Mouse (Mus musculus) lung, embryonic 16.5 days (tissue): ENCODE data around the gene Hoxc8. TPM values are rescaled to one million over a fixed set of nuclear protein-coding genes. Genes with fewer than 3 reads are reported as not detected.
A peak's percentile ranks its signal among the peaks of the same experiment; 100 is the strongest.

Experiments used
- ATAC-seq: fragments of 200-750 bp; cut with Nextera tagmentation; 2 replicates; pipeline ENCODE4 v1.8.0; 2017; ENCODE audit warnings: low read depth, mild to moderate bottlenecking, moderate library complexity
- H3K27ac ChIP-seq: fragments of 300-500 bp; sonication (generic); 2 replicates; pipeline ENCODE4 v1.5.1; 2014; ENCODE audit warnings: mild to moderate bottlenecking, control low read depth, low read length
- H3K27me3 ChIP-seq: fragments of 300-500 bp; sonication (generic); 2 replicates; pipeline ENCODE4 v1.6.1; 2014; ENCODE audit warnings: low read depth, low read length, mixed read lengths; ENCODE audit not compliant: control insufficient read depth, insufficient read depth
- H3K36me3 ChIP-seq: fragments of 300-500 bp; sonication (generic); 2 replicates; pipeline ENCODE4 v1.6.1; 2014; ENCODE audit warnings: low read length; ENCODE audit not compliant: control insufficient read depth, insufficient read depth
- H3K4me1 ChIP-seq: fragments of 300-500 bp; sonication (generic); replicated peaks from 2 replicates; pipeline ENCODE4 v1.6.1; 2014; ENCODE audit warnings: low read length, mixed read lengths; ENCODE audit not compliant: control insufficient read depth, insufficient read depth
- H3K4me2 ChIP-seq: fragments of 300-500 bp; sonication (generic); 2 replicates; pipeline ENCODE4 v1.6.1; 2014; ENCODE audit warnings: low read depth, low read length, control low read depth
- H3K4me3 ChIP-seq: fragments of 300-500 bp; sonication (generic); 2 replicates; pipeline ENCODE4 v1.5.1; 2014; ENCODE audit warnings: mild to moderate bottlenecking, low read length, control low read depth
- H3K9ac ChIP-seq: fragments of 300-500 bp; sonication (generic); 2 replicates; pipeline ENCODE4 v1.6.1; 2014; ENCODE audit warnings: low read length, control low read depth
- H3K9me3 ChIP-seq: fragments of 300-500 bp; sonication (generic); 2 replicates; pipeline ENCODE4 v1.6.1; 2016; ENCODE audit warnings: low read length; ENCODE audit not compliant: control insufficient read depth
- WGBS: fragments of 180-500 bp; shearing (Covaris S2); extraction: QIAGEN DNeasy Blood & Tissue Kit; methylation state at CpG from one replicate; pipeline ENCODE4 v1.1.7; 2014; 5-methylcytosine and 5-hydroxymethylcytosine counted together
- microRNA counts: library from miRNA; unstranded; fragments of <30 nt; microRNA quantifications from one replicate; lab custom pipeline; 2016
- microRNA-seq: library from miRNA; unstranded; fragments of <30 nt; microRNA quantifications from one replicate; pipeline ENCODE4, GENCODE M21; 2016
- polyA plus RNA-seq: library from polyadenylated mRNA; unstranded; fragments of >200 nt; fragmentation: Nextera tagmentation; extraction: Ambion mirVana; gene quantifications from 2 replicates; pipeline ENCODE4 v1.2.1, GENCODE M21; 2015

Gene Hoxc8
- polyA plus RNA-seq, 1 experiment from 2014 or later, result 0.10 TPM

- WGBS, result 40% methylated on average over 5 of the region's 5 CpGs
- no peak for ATAC-seq
- no peaks in the 10 kb centered on the region for H3K9me3 ChIP-seq
- no peak overlapping the region for H3K4me3 ChIP-seq
- peaks cover 78% of the 10 kb centered on the region for H3K27me3 ChIP-seq
- H3K36me3 ChIP-seq, result no peaks in the 10 kb centered on the region
- H3K4me2 ChIP-seq, result no peak overlapping the region
- no peak overlapping the region for H3K9ac ChIP-seq
- H3K4me1 ChIP-seq, result peaks cover 3% of the 10 kb centered on the region; the same call in 1 of the 2 replicates
- H3K27ac ChIP-seq, result no peak overlapping the region
Measured at GRCm38 (mm10) chr15:103041613-103042012, 51.2 kb downstream of the Hoxc8 start.

DNA sequence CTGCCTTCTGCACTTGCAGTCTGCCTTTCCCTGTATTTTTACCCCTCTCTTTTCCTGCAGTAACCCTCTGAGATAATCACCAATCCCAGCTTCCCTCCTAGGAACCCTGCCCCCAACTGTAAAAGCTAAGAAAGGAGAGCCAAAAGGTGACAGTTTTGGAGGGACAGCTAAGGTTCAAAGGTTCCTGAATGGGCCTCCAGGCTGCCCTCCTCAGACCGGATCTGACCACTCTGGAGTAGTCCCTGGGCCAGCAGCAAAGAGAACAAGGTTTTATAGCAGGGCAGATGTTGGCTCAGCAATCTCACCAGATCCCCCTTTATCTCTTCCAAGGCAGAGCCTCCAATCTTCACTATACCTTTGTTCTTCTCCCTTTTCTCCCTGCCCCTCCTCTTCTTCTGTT, 51.8 kb downstream of the Hoxc8 start:
- Histone ChIP-seq H3K4me2 (no peak overlapping the region), H3K9ac (no peak overlapping the region), H3K27me3 (peaks cover 73% of the 10 kb centered on the region), H3K9me3 (no peaks in the 10 kb centered on the region), H3K36me3 (no peaks in the 10 kb centered on the region), H3K4me3 (no peak overlapping the region), H3K27ac (no peak overlapping the region), H3K4me1 (peaks cover 3% of the 10 kb centered on the region; the same call in 1 of the 2 replicates)
- WGBS, result 14% methylated on average over 1 of the region's 1 CpGs
- no peak for ATAC-seq

MicroRNAs encoded within 50 kb of the gene (microRNA counts, 519-probe panel; counts per million panel counts)
- microRNA mmu-miR-615-3p (lab: Ali Mortazavi, UCI) (not detected), microRNA mmu-miR-615-5p (lab: Ali Mortazavi, UCI) (not detected)

Small RNAs within 50 kb of the gene (microRNA-seq; reads per million reads assigned to microRNA genes)
- gene Mir196a-2, result 37.3 reads per million, percentile 38 among the genes with 10 or more reads in this experiment
- 64.0 reads per million, percentile 45 among the genes with 10 or more reads in this experiment for gene Mir615

Other genes starting within 250 kb of the Hoxc8 start
- not detected in 2 replicates for gene Hoxc13, start 69.5 kb upstream of the Hoxc8 start, polyA plus RNA-seq
- gene Hoxc12, start 53.9 kb upstream of the Hoxc8 start, polyA plus RNA-seq, result not detected in 2 replicates
- gene Hoxc11, start 36.2 kb upstream of the Hoxc8 start, polyA plus RNA-seq, result not detected in 2 replicates
- 0.11 TPM in 1 of 2 replicates, not detected in the other for gene Hoxc10, start 23.8 kb upstream of the Hoxc8 start, polyA plus RNA-seq
- gene Hoxc5, start 23.2 kb upstream of the Hoxc8 start, polyA plus RNA-seq, result 0.31 TPM in 2 replicates
- not detected in 2 replicates for gene Hoxc9, start 14.2 kb upstream of the Hoxc8 start, polyA plus RNA-seq
- 0.36 TPM in 2 replicates for gene Hoxc6, start 7.7 kb downstream of the Hoxc8 start, polyA plus RNA-seq
- 0.93 and 1.4 TPM in 2 replicates for gene Hoxc4, start 28.3 kb downstream of the Hoxc8 start, polyA plus RNA-seq
- gene Smug1, start 176.5 kb downstream of the Hoxc8 start, polyA plus RNA-seq, result 17.4 and 20.7 TPM in 2 replicates
- 99.2 and 102 TPM in 2 replicates for gene Cbx5, start 249.2 kb downstream of the Hoxc8 start, polyA plus RNA-seq
- 728 and 785 TPM in 2 replicates for gene Hnrnpa1, start 249.8 kb downstream of the Hoxc8 start, polyA plus RNA-seq